Mouse (Mus musculus): Measurements from ENCODE around the gene Fis1.

DNA sequence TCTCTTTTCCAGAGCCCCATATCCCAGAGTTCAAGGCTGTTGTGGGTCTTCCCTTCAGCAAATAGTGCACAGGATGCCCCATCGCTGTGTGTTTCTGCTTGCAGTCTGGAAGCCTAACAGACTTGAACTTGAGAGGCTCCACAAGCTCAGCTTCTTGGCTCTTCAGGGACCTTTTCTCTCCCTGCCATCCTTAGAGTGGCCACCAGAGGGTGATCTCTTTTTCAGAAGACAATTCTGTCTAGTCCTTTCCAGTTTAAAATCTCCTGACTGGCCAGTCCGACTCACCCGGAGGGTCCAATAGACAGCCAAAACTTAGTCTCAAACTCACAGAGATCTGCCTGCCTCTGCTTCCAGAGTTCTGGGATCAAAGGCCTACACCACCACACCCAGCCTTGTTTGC lies 56.9 kb downstream of the Fis1 start:
- TF ChIP-seq E2F4 (IDR thresholded peaks at IDR 0.05; ENCODE audit: insufficient read depth) (no peak), POLR2AphosphoS2 (IDR thresholded peaks at IDR 0.05; ENCODE audit: insufficient read length, low read depth) (no peak), MYOD1 (IDR thresholded peaks at IDR 0.05; ENCODE audit: control insufficient read depth in 1 of 3, insufficient read length in 2 of 3, low read depth in 2 of 3) (no peak), POLR2A (IDR thresholded peaks at IDR 0.05; ENCODE audit: insufficient read length, low read depth) (no peak), MYOG (IDR thresholded peaks at IDR 0.05; ENCODE audit: control insufficient read depth in 1 of 3, insufficient read depth in 1 of 3, insufficient read length in 2 of 3, low read depth in 2 of 3) (no peak), USF1 (IDR thresholded peaks at IDR 0.05; ENCODE audit: low read depth) (no peak), TCF12 (IDR thresholded peaks at IDR 0.05; ENCODE audit: insufficient read depth, poor library complexity, severe bottlenecking) (no peak), CEBPB (IDR thresholded peaks at IDR 0.05; ENCODE audit: insufficient read depth, poor library complexity, severe bottlenecking) (no peak), SRF (IDR thresholded peaks at IDR 0.05; ENCODE audit: control insufficient read depth, insufficient read length, low read depth) (no peak), MAX (IDR thresholded peaks at IDR 0.05; ENCODE audit: low read depth) (no peak), REST (IDR thresholded peaks at IDR 0.05; ENCODE audit: insufficient read depth, insufficient read length) (no peak)
